Mouse (Mus musculus) thymus, postnatal 10 days (tissue): Measurements from ENCODE around the gene Vps35l.

ENCODE experiments used
- DNase-seq, 2 experiments: peaks; one replicate each; pipeline ENCODE4 v3.0.0; 2021; ENCODE audit warnings: low spot score in 2 of 2

Vps35l gene

DNA sequence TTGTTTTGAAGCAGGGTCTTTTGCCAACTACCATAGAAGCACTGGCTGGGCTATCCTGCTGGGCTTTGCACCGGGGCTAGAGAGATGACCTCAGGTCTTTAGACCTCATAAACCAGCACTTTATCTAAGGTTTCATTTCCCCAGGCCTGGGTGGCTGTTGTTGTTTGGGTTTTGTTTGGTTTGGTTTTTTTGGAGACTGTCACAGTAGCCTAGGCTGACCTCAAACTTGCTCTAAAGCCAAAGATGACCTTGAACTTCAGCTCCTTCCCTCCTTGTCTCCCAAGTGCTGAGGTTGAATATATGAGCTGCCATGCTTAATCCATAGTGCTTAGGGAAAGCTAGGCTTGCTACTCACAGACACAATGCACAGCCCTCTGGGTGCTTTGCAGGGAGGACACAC, 79.6 kb downstream of the Vps35l start:
- DNase-seq: no peak

DNA sequence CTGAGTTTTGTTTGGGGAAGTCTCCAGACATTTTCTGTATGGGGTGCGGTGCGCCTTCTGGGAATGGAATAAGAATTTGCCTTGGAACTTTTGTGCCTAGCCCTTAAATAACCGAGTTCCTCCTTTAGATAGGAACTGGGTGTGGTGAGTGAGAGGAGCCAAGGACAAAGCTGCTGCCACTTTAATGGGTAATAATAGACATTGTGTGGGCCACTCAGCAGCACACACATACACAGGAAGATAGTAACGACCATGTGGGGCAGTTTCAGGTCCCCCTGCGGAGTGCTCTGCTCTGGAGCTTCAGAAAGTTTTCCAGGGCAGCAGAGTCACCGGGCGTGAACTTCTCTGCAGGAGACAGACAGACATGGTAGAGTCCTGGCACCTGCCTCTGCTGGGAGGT, 81.3 kb downstream of the Vps35l start:
- no peak for DNase-seq

DNA sequence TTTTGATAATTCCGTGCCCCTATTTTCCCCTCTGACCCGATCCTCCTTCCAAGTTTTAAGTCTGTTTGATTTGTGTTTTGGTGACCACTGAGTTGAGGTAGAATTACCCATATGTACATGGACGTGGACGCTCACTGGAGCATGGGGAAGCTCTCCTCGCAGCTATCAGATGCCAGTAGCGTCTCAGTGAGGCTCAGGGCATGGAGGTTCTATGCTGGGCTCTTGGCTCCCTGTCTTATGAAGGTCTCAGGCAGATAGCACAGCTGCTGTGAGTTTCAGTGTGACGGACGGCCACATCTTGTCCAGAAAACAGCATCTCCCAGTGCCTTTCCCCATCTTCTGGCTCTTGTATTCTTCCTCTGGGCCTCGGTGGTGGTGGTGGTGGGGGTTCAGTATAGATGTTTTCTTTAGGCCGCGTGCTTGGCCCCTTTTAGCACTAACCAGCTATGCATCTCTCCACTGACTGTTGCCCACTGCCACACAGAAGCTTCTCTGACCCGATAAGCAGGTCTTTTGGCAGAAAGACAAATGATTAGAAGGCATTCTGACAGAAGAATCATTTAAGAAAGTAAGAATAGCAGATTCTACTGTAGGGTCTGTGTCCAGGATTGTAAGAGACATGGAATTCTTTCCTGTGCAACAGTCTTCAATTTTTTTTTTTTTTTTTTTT, 82.0 kb downstream of the Vps35l start:
- DNase-seq: no peak

DNA sequence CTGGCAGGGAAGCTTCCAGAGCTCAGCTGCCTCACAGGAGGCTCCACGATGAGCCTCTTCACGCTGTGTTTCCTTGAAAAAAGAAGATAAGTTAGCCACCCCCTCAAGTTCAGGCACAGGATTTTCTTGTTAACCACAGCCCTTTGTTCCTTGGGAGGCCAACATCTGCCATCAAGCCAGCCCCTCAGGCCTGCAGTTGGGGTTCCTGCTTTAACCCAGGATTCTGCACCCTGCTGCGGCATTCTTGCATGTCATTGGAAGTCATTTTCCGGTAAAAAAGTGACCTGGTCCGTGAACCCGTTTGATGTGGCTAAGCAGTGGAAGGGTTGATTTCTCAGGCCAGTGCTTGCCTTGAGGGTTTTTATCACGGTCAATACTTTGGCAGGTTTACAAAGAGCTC, 84.4 kb downstream of the Vps35l start:
- no peak for DNase-seq

DNA sequence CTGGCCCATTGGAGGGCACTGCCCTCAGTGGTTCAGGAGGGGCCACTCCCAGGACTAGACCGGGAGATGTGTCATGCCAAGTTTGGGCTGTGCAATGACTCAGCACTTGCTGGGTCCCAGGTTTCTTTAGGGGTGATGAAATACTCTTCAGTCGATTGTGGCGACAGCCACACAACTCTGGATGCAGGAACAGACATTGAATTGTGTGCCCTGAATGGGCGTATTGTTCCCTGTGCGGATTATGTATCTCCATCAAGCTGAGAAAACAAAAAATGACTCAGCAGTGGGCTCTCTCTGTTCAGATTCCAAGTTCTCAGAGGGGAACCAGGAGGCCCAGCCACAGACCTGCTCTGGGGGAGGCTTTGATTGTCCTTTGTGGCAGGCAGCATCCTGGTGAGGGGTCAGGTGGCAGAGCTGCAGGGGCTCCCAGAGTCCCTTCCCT, 88.0 kb downstream of the Vps35l start:
- DNase-seq: no peak

DNA sequence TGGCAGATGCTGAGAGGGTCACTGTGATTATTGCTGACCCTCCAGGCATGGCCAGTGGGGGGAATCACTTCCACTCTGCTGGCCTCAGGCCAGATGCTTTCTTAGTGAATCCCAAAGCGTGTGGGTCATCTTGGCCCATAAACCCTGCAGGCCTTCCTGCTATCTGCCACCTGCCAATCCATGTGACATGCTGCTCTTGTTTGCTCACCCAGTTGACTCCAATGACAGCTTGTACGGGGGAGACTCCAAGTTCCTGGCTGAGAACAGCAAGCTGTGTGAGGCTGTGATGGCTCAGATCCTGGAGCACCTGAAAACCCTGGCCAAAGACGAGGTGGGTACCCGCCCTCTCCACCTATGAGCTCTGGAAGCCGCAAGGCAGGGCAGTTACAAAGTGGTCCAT, 97.9 kb downstream of the Vps35l start:
- no peak for DNase-seq

DNA sequence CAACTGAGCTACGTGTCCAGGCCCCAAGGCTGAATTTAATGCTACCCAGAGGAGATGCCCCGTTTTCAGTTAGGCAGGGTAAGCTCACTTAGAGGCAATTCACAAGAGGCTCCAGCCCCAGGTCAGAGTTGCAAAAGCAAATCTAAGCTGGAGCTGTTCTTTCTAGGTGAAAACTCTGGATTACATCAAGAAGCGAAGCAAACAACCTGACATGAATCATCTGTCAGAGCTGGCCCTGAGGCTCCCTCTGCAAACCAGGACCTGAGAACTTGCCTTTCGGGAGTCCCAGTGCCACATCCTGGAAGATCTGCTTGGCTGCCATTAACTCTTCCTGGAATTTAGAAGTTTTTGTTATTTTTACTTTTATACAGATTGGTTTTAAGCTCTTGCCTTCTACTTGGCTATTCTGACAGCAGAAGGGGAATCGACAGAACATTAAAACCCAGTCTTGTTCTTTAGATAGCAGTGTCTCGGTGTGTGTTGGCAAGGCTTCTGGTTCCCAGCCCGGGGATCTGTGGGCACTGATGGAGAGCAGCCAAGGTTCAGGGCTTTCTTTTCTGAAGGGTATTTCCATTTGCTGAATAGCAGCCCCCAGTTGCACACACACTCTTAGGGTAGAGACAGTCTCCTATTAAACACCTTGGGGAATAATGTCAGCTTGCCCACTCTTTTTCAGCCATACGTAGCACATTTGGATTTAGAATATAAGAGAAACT, 101.2 kb downstream of the Vps35l start:
- no peak for DNase-seq

DNA sequence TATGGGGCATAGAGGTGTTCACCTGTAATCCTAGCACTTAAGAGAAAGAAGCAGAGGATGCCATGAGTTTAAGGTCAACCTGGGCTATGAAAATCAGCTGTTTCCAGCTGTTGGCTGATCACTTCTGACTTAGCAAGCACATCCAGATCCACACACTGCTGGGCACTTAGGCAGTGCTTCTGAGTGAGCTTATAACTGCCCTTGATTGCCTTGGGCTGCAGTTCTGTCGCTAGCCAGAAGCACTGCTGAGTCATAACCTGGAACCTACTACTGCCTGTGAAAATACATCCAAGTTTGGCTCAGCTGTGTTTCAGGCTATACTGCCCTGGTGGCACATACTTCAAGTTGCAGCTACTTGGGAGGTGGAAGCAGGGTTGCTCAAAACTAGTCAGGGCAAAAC, 101.8 kb downstream of the Vps35l start:
- DNase-seq: no peak

DNA sequence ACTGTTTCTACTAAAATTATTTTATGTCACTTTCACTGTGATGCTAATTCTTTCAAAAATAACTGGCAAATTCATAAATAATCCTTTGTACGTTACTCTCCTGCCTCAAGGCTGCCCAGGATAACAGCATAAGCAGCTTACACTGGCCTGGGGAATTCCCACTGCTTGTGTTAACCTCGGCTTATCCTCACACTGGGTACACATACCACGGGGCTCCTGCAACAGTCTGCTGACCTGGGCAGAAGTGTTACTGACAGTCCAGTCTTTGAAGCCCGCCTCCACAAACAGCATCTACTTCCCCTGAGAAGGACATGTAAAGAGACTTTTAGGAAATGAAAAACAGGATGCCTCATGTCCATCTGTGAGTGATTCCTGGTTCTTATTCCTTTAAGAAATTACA, 102.9 kb downstream of the Vps35l start:
- DNase-seq: no peak

DNA sequence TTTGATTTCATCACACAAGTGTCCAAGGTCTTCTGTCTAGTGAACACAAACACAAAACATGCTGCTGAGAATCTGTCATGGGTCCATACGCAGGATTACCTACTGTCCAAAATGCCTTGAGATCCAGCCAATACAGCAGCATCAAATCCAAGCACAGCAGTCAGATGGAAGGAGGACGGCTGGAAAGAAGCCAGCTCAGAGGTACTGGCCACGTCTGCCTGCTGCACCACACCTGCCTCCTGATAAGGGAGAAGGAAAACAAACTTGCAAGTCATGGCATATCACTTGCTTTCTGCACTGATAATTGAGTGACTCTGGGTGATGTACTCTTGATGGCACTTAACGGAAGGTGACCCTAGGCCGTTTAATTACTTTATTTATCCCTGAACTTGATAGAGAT, 105.1 kb downstream of the Vps35l start:
- DNase-seq: no peak

DNA sequence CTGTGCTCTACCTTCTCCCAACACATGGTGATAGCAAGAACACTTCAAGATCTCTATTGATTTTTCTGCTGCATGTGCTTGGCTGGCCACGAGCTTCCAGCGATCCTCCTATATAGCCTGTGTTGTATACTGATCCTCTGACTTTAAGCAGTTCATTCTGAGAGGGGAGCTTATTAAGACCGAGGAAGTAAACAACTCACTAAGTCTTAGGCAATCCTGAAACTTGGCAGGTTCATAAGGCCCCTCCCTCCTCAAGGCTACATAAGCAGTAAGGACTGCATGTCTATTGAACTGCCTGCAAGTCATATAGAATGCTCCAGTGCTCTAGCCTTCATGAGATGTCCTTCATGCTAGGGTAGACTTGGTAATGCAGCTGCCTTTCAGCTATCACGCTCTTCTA, 106.3 kb downstream of the Vps35l start:
- DNase-seq: no peak

DNA sequence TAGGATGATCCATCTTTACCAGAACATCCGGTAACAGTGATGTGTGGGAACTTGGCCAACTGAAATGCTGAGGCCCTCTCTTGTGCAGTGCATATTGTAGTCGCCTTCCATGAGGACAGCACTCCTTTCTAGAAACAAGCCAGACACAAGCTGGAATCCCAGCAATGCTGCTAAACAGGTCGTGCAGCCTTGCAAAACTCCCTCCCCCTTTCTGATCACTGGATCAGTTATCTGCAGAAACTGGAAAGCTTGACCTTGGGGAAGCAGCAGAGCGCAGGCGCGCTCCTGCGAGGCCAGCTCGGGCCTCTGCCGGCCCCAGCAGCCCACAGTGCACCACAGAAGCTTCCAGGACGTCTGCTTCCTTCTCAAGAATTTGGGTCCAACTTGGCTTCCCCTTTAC, 108.8 kb downstream of the Vps35l start:
- no peak for DNase-seq

DNA sequence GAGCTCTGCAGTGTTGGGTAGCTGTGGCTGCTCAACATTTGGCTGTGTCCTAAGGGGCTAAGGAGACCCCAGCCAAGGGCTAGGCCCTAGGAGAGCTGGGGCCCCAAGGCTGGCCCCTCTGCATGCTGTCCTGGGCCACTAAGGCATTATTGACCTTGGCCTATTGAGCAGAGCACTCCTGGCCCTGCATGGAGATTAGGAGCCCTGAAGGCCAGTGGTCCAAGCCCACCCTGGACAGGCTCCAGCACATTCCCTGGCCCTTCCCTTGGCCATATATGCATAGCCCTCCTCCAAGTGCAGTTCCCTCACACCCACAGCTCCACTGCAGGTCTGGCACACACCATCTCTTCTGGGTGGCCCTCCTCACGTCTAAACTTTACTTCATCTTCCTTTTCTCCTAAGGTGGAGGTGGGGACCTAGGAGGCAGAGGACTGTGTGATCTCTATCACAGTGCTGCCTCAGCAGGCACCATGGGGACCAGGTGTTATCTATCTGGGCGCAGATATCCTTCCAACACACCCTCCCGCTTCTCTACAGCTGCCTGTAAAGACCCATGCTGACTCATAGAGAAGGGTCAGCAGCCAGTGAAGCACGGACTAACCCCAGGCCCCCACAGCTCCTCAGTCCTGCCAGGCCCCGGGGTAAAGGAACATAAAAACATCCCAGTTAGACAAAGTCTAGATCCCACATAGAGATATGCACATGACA, 109.7 kb downstream of the Vps35l start:
- DNase-seq: no peak

DNA sequence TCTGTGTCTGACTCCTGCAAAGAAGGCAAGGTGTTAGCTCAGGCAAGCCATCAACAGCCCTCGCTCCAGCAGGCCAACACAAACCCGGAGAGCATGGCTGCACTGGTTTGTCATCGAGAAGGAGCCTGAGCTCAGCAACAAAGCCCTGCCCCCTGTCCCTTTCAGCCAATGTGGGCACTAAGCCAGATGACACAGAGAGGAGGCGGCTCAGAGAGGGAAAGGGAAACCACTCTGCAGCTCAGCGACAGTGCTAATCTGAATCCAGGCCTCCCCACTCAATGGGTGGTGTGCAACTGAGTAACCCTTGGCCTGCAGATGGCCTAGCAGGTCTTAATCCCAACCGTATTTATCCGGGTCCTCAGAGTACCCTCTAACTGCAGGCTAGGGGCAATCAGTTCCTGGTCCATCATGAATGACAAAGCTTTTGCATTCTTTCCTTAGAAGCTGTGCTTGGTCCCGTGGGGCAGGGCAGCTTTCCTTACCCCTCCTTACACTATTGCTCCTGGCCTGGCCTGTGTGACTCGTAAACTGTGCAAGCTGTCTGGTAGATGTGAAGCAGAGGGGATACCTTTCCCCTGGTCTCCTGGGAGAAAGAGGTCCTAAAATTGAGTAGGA, 110.8 kb downstream of the Vps35l start:
- no peak for DNase-seq

DNA sequence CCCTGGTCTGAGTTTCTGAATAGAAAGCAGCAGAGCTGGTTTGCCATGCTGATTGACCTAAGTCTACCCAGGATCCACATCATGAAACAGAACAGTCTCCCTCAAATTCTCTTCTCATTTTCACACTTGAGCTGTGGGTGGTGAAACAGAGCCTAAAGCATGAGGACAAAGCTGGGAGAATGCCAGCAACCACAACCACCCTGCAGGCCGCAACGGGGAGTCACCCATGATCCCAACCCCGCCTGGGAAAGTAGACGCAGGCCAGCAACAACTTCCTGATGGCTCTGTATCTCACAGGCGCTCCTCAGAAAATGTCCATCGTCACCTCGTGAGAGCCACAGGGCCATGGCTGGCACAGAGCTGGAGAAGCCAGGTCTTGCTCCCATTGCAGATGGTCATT, 111.5 kb downstream of the Vps35l start:
- no peak for DNase-seq

DNA sequence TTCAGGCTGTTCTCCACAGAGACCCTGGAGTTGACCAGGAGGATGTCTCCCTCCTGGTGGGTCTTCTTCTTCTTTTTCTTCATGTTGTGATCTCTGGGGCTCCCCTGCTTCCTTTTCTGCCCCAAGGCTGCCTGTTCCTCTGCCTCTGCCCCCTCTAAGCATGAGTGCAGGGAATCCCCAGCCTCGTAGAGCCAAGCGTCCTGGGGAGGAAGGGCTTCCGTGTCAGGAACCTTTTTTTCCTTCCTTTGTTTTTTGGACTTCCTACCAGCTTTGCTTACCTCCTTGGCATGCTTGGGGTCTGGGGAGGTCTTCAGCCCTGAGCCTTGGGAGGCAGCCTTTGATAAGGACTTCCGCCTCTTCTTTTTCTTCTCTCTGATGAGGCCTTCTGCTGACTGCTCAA, 112.6 kb downstream of the Vps35l start:
- DNase-seq: no peak

DNA sequence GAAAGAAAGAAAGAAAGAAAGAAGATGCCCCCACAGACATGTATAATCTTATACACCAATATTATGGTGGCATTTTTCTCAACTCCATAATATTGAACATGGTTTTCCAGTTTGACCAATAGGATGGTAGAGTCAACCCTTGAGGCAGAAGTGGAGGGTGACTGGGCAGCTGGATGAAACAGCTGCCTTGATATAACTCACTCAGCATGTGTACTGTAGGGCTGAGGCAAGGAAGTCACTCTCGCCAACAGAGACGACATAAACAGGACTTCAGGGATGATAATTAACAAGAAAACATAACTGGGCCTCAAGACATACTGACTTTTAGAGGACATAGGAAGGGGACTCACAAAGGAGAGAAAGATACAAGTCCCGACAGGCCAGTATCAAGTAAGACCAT, 114.6 kb downstream of the Vps35l start:
- no peak for DNase-seq

DNA sequence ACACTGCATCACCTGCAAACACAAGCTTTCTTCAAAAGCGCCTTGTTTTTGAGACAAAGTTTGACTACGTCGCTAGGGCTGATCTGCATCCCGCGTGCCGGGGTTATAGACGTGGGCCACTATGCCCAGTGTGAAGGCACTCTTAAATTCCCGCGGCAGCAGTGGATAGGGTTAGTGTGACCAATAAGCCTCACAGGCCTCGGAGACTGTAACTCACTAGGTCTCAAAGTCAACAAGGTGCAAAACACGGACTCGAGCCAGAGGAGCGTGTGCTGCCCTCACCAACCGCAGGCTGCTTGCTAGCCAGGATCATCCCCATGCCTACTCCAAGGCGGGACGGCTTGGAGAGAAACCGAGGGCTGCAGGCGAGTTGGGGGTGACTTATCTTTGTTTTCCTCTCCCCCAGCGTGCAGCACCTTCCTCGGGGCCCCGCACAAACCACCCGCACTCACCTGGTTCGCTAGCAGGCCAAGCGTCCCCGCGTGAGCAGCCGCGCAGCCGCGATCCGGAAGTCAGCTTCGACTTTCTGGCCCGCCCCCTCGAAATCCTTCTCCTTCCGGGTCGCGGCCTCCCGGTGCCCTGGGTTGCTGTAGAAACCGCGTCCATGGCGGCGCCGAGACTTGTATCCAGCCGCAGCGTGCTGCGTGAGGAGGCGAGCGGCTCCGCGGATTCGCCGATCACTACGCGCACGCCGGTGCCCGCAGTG, 115.3 kb downstream of the Vps35l start, which contains the start of gene Iqck:
Iqck (plus strand) TSS at position 582 of the 706 bp plus-strand sequence.
- peak; percentile 83 to 88 for DNase-seq

DNA sequence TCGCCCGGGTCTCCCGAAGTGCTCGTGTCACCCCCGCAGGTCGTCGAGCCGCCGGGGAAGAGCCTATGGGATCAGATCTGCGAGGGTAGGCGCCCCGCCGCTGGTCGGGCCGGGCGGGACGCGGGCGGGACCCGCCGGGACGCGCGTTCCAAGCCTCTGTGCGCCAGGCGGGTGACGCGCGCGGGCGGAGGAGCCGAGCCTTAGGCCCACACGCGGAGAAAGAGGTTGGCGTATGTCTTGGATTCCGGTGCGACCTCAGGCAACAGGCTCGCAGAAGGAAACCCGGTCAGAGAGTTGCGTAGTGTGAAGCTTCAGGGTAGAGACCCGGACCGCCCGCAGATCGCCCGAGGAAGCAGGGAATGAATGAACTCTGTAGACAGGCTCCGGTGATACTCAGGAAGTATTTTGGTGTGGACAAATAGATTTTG, 115.9 kb downstream of the Vps35l start, which contains the start of gene Knop1:
Knop1 (minus strand) TSS at position 378 of the 428 bp plus-strand sequence.
- no peak for DNase-seq

DNA sequence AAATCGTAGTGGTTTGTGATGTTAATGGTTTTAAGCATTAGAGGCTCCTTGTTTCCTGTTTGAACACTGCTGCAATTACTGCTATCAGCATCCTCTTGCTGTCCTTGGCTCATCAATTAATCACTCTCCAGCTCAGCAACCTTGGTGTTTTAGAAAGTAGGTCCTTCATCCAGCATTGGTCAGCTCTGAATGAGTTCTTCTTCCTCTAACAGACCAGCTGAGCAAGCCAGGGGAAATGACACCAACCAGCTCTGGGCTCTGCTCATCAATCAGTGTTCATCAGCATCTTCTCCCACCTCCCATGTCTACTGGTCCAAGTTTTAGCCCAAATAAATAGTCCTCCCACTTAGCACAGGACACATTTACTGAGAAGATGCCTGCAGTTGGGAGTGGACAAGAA, 118.6 kb downstream of the Vps35l start:
- no peak for DNase-seq

DNA sequence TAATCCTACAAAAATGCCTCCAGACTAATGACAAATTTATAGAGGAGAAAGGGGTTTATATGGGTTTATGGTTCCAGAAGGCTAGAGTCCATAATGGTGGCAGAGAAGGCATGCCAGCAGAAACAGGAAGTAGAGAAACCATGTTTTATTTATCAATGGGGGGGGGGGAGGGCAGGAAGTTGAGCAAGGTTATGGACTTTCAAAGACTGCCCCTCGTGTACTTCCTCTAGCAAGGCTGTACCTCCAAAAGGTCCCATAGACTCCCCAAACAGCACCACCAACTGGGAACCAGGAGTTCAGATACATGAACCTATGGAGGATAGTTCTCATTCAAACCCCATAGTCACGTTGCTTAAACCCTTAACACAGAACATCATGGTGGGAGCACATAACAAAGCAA, 125.3 kb downstream of the Vps35l start:
- DNase-seq: no peak
